Mouse (Mus musculus): ENCODE data around the gene Plxnb2. TPM values are rescaled to one million over a fixed set of nuclear protein-coding genes. Genes with fewer than 3 reads are reported as not detected.

Gene Plxnb2
- 99.2 and 104 TPM in 2 replicates for polyA plus RNA-seq (2015; fragmentation: Nextera tagmentation; extraction: Ambion mirVana)

DNA sequence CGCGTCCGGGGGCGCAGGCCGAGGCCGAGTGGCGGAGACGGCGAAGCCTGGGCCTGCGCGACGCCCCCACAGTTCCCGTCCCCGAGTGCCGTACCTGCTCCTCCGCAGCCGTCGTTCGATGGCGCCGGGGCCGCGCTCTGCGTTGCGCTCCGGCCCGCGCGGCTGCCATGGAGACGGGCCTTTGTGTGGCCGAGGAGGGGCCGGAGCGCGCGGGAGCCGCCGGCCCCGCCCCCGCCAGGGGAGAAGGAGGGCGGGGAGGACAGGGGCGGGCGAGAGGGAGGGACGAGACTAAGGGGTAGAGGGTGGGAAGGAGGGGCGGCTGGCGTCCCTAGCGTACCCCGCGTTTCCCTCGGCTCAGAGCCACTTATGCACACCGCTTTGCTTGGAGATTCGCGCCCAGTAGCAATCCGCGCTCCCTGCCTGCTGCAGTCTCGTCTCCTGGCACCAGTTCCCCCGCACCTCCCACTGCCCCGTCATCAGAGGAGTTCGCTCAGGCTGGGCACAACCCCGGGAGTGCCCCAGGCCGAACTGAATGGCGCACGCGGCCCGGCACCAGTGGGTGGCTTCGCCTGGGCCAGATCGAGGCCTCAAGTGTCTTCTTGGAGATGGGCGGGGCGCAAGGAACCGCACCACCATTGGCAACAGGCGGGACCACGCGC is at the start of gene Plxnb2:
Gene Plxnb2 (minus strand): TSS at position 218 of the 659 bp plus-strand sequence.
- Histone ChIP-seq H3K27me3 (no peaks in the 10 kb centered on the region), H3K4me2 (peak within 1 kb of the TSS; percentile 97), H3K9me3 (no peaks in the 10 kb centered on the region), H3K4me3 (peak within 1 kb of the TSS; percentile 86), H3K9ac (peak within 1 kb of the TSS; percentile 97), H3K36me3 (peaks cover 14% of the 10 kb centered on the region), H3K4me1 (replicated peaks) (peaks cover 79% of the 10 kb centered on the region), H3K27ac (peak within 1 kb of the TSS; percentile 96)
- ATAC-seq (ENCODE audit: low FRiP score): peak; percentile 86
- WGBS: 0% methylated on average over 53 of the region's 72 CpGs

- Histone ChIP-seq H3K9me3 (no peaks in the 10 kb centered on the region), H3K4me2 (no peak overlapping the region), H3K4me3 (no peak overlapping the region), H3K27ac (no peak overlapping the region), H3K4me1 (replicated peaks) (peaks cover 36% of the 10 kb centered on the region), H3K9ac (no peak overlapping the region), H3K36me3 (peaks cover 18% of the 10 kb centered on the region), H3K27me3 (no peaks in the 10 kb centered on the region)
- ATAC-seq (ENCODE audit: low FRiP score): no peak
- 91% methylated on average over 2 of the region's 2 CpGs for WGBS
Measured at GRCm38 (mm10) chr15:89215611-89216233, 35.1 kb upstream of the Plxnb2 start.

DNA sequence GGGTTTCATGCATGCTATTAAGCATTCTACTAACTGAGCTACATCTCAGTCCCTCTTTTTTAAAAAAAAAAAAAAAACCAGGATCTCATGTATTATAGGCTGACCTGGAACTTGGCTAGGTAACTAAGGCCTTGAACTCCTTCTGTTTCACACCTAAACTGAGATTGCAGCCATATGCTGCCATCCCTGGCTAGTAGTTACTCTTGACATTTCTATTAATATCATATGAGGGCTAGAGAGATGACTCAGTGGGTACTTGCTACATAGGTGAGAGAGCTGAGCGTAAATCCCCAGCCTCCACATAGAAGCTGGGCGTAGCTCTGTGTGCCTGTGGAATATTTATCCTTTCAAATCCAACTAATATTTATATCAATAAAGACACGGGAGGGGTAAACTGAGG is 34.4 kb upstream of the Plxnb2 start:
- Histone ChIP-seq H3K9me3 (no peaks in the 10 kb centered on the region), H3K4me1 (replicated peaks) (peaks cover 36% of the 10 kb centered on the region), H3K36me3 (peaks cover 18% of the 10 kb centered on the region), H3K27me3 (no peaks in the 10 kb centered on the region), H3K27ac (no peak overlapping the region), H3K4me3 (no peak overlapping the region), H3K9ac (no peak overlapping the region), H3K4me2 (no peak overlapping the region)
- WGBS: 93% methylated on average over 3 of the region's 3 CpGs
- no peak for ATAC-seq (ENCODE audit: low FRiP score)

- H3K4me3 ChIP-seq: peak overlapping the region; percentile 19
- H3K4me1 ChIP-seq (replicated peaks): peaks cover 36% of the 10 kb centered on the region
- peak overlapping the region; percentile 86 for H3K4me2 ChIP-seq
- H3K36me3 ChIP-seq: peaks cover 18% of the 10 kb centered on the region
- peak overlapping the region; percentile 63 for H3K9ac ChIP-seq
- no peaks in the 10 kb centered on the region for H3K27me3 ChIP-seq
- H3K27ac ChIP-seq: no peak overlapping the region
- 94% methylated on average over 3 of the region's 3 CpGs for WGBS
- no peak for ATAC-seq (ENCODE audit: low FRiP score)
- no peaks in the 10 kb centered on the region for H3K9me3 ChIP-seq
Measured at GRCm38 (mm10) chr15:89213517-89213916, 32.9 kb upstream of the Plxnb2 start.

- Histone ChIP-seq H3K36me3 (peaks cover 18% of the 10 kb centered on the region), H3K4me2 (peak overlapping the region; percentile 86), H3K27me3 (no peaks in the 10 kb centered on the region), H3K9ac (peak overlapping the region; percentile 99), H3K9me3 (no peaks in the 10 kb centered on the region), H3K4me1 (replicated peaks) (peaks cover 36% of the 10 kb centered on the region), H3K4me3 (peak overlapping the region; percentile 96), H3K27ac (peak overlapping the region; percentile 96; the same call in 1 of the 2 replicates)
- ATAC-seq (ENCODE audit: low FRiP score): no peak
- WGBS: 54% methylated on average over 6 of the region's 6 CpGs
Measured at GRCm38 (mm10) chr15:89212495-89212894, 31.9 kb upstream of the Plxnb2 start.

DNA sequence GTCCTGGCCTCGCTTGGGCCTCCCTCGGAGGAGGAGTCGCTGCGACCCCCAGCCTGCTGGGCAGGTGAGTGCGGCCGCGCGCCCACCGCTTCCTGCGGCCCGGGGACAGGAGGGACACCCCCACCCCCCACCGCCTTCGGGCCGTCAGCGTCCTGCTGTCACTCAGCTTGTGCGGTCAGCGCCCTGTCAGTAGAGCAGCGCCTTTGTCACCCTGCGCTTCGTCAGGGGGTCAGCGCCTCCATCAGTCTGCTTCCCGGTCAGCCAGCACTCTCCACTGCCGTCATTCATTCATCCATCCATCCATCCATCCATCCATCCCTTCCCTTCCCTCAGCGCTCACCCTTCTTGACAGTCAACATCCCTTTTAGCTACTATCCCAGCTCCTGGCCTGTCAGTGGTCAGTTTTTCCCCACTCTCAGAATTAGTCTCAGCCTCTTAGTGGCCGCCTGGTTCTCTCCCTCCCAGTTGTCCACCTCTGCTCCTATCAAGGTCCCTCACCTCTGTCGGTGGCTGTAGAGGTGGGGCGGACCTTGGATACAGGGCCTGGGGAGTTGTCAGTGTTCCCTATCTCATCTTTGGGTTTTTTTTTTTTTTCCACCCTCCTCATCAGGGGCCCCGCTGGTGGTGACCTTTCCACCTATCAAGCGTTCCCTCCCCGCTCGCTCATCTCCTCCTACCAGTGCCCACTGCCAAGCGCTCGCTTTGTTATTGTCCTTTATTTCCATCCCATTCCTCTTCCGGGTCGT is 31.3 kb upstream of the Plxnb2 start:
- Histone ChIP-seq H3K9ac (peak overlapping the region; percentile 99), H3K9me3 (no peaks in the 10 kb centered on the region), H3K27ac (peak overlapping the region; percentile 96), H3K4me2 (peak overlapping the region; percentile 86), H3K4me1 (replicated peaks) (peaks cover 36% of the 10 kb centered on the region), H3K36me3 (peaks cover 16% of the 10 kb centered on the region), H3K4me3 (peak overlapping the region; percentile 96), H3K27me3 (no peaks in the 10 kb centered on the region)
- under 1% methylated on average over 30 of the region's 35 CpGs for WGBS
- ATAC-seq (ENCODE audit: low FRiP score): peak; percentile 66

DNA sequence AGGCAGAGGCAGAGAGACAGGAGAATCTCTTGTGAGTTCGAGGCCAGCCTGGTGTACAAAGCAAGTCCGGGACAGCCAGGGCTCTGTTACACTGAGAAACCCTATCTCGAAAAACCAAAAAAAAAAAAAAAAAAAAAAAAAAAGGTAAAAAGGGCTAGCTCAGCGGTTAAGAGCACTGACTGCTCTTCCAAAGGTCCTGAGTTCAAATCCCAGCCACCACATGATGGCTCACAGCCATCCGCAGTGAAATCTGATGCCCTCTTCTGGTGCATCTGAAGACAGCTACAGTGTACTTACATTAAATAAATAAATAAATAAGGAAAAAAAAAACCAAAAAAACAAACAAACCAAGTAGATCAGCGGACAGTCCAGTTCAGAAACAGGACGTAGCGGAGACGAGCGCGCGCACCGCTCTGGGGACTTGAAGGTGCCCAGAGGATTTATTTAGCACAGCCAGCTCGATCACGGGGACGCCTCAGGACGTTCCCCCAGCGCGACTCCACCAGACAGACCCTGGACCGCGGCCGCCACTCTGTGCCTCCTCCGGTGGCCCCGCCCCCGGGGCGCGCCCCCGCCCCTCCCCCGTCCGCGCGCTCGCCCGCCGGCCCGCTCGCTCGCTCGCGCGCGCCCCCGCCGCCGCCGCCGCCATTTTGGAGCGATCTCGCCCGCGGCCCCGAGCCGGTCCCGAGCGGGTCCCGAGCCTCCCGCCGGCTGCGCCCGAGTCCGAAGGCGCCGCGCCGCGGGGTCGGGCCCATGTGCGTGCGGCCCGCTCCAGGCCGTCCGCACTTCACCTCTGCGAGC is 30.5 kb upstream of the Plxnb2 start, which contains the start of gene Ppp6r2:
Gene Ppp6r2 (plus strand): TSS at position 639 of the 801 bp plus-strand sequence.
- peak within 1 kb of the TSS; percentile 96 for H3K4me3 ChIP-seq
- peak within 1 kb of the TSS; percentile 96 for H3K27ac ChIP-seq
- H3K36me3 ChIP-seq: peaks cover 8% of the 10 kb centered on the region
- peak; percentile 89 for ATAC-seq (ENCODE audit: low FRiP score)
- H3K27me3 ChIP-seq: no peaks in the 10 kb centered on the region
- 3% methylated on average over 72 of the region's 73 CpGs for WGBS
- peak within 1 kb of the TSS; percentile 99 for H3K9ac ChIP-seq
- H3K4me2 ChIP-seq: peak within 1 kb of the TSS; percentile 86
- H3K4me1 ChIP-seq (replicated peaks): peaks cover 36% of the 10 kb centered on the region
- H3K9me3 ChIP-seq: no peaks in the 10 kb centered on the region

DNA sequence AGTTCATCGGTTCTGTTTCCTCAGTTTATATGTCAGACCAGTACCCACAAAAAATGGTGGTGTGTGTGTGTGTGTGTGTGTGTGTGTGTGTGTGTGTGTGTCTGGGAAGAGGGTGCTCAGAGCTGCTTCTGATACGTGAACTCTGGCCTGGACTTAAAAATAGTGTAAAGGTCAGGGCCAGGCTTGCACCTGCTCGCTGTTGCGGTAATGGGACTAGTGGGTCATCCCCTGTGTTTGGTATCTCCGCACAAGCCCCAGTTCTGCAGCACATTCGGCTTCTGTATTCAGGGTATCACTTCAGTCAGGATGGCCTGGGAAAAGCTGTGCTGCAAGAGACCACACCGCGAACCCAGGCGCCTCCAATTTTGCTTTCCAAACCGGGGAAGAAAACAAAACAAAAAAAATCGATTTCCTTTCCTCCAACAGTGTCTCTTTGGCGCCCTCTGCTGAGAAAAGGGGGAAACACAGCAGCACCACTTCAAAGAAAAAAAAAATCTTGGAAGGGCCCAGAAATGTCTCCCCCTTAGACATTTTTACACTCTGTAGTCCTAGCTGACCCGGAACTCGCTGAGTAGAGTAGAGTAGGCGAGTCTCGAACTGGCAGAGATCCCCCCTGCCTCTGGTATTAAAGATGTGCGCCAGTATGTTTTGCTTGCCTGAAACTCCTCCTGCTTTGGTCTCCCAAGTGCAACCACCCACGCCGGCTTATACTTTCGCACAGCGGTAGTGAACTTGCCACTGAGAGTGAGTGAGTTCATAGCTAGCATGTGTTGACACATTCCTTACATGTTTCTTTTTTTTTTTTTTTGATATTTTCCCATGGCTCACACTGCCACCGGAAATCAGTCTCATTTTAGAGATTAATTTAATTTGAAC is 29.5 kb upstream of the Plxnb2 start:
- WGBS: 22% methylated on average over 22 of the region's 22 CpGs
- H3K27me3 ChIP-seq: no peaks in the 10 kb centered on the region
- H3K9ac ChIP-seq: peak overlapping the region; percentile 31
- H3K4me1 ChIP-seq (replicated peaks): peaks cover 32% of the 10 kb centered on the region
- no peaks in the 10 kb centered on the region for H3K36me3 ChIP-seq
- peak overlapping the region; percentile 83 for H3K27ac ChIP-seq
- no peak for ATAC-seq (ENCODE audit: low FRiP score)
- peak overlapping the region; percentile 23 for H3K4me3 ChIP-seq
- H3K9me3 ChIP-seq: no peaks in the 10 kb centered on the region
- H3K4me2 ChIP-seq: peak overlapping the region; percentile 47

GRCm38 (mm10) chr15:89207457-89207856 is 26.9 kb upstream of the Plxnb2 start:
- no peak overlapping the region for H3K4me2 ChIP-seq
- peaks cover 5% of the 10 kb centered on the region for H3K4me1 ChIP-seq (replicated peaks)
- H3K27ac ChIP-seq: no peak overlapping the region
- H3K27me3 ChIP-seq: no peaks in the 10 kb centered on the region
- H3K9ac ChIP-seq: no peak overlapping the region
- H3K9me3 ChIP-seq: peaks cover 13% of the 10 kb centered on the region
- no peak overlapping the region for H3K4me3 ChIP-seq
- 94% methylated on average over 4 of the region's 4 CpGs for WGBS
- H3K36me3 ChIP-seq: no peaks in the 10 kb centered on the region
- ATAC-seq (ENCODE audit: low FRiP score): no peak

DNA sequence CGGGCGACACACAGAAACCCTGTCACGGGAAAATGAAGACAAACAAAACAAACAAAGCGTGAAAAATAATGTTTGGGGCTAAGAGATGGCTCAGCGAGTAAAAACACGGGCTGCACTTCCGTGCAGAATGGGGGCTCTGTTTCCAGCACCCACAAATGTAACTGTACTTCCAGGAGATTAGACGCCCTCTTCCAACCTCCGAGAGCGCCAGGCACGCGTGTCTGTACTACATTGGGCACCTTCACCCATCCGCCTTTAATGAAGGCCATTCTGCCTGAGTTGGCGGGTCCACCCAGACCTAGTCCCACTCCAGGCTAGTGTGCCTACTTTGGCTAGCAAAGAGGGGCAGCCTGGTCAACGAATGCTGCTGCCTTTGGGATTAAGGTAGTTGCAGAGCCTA is 16.5 kb upstream of the Plxnb2 start:
- 67% methylated on average over 15 of the region's 15 CpGs for WGBS
- Histone ChIP-seq H3K36me3 (no peaks in the 10 kb centered on the region), H3K4me3 (peak overlapping the region; percentile 79), H3K4me2 (peak overlapping the region; percentile 51), H3K9me3 (peaks cover under 1% of the 10 kb centered on the region; the same call in 1 of the 2 replicates), H3K27ac (peak overlapping the region; percentile 98), H3K9ac (peak overlapping the region; percentile 95), H3K4me1 (replicated peaks) (peaks cover 17% of the 10 kb centered on the region), H3K27me3 (no peaks in the 10 kb centered on the region)
- no peak for ATAC-seq (ENCODE audit: low FRiP score)

DNA sequence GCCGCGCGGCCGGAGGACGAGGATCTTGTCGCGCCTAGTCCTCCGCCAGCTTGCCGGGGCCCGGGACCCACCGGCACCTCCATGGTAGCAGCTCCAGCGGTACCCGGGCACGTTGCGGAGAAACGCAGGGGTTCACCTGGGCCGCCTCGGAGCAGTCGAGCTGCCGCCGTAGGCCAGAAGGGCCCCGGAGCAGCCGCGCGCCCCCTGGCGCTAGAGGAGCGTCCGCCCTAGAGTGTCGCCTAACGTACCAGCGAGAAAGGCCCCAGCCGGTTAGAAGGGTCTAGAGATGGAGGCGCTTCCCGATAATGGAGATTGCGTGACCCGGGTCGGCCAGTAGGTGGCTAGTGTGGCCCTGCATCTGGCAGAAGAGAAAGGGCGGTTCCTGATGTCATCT is 15.7 kb upstream of the Plxnb2 start, which contains the start of gene Dennd6b:
Gene Dennd6b (minus strand): TSS at position 184 of the 394 bp plus-strand sequence.
- peak within 1 kb of the TSS; percentile 79 for H3K4me3 ChIP-seq
- no peaks in the 10 kb centered on the region for H3K27me3 ChIP-seq
- no peaks in the 10 kb centered on the region for H3K9me3 ChIP-seq
- 1% methylated on average over 37 of the region's 38 CpGs for WGBS
- peaks cover 17% of the 10 kb centered on the region for H3K4me1 ChIP-seq (replicated peaks)
- peak; percentile 98 for ATAC-seq (ENCODE audit: low FRiP score)
- peaks cover 6% of the 10 kb centered on the region for H3K36me3 ChIP-seq
- peak within 1 kb of the TSS; percentile 95 for H3K9ac ChIP-seq
- peak within 1 kb of the TSS; percentile 51 for H3K4me2 ChIP-seq
- H3K27ac ChIP-seq: peak within 1 kb of the TSS; percentile 98

Data from hindbrain, embryonic 13.5 days (tissue).